Mouse (Mus musculus): Measurements from ENCODE around the gene Ang6. TPM values are rescaled to one million over a fixed set of nuclear protein-coding genes. Genes with fewer than 3 reads are reported as not detected.
"Not testable (repeated sequence)": the region's sequence is repeated elsewhere in the genome, so short reads cannot be mapped to it uniquely, and the experiment has no call there.

Ang6 gene
- polyA plus RNA-seq, 1 experiment from 2014 or later = not detected

GRCm38 (mm10) chr14:43953382-43953781, 48.7 kb downstream of the Ang6 start:
- H3K4me1 ChIP-seq; H3K4me3 ChIP-seq; H3K27me3 ChIP-seq (replicated peaks; ENCODE audit: low read depth, poor library complexity, severe bottlenecking); H3K27ac ChIP-seq (replicated peaks); H3K9me3 ChIP-seq; H3K36me3 ChIP-seq (replicated peaks); DNase-seq (ENCODE audit: low spot score): not testable (repeated sequence)
- 57% methylated on average over 2 of the region's 2 CpGs for WGBS

Other genes starting within 250 kb of the Ang6 start
- not detected in 2 replicates for gene Gm8180, start 217.5 kb downstream of the Ang6 start, polyA plus RNA-seq (2016; fragmentation: Nextera tagmentation; extraction: Ambion mirVana)
- gene Ear1, start 126.8 kb downstream of the Ang6 start, polyA plus RNA-seq (2016; fragmentation: Nextera tagmentation; extraction: Ambion mirVana) = not detected in 2 replicates
- not detected in 2 replicates for gene Ear10, start 78.7 kb downstream of the Ang6 start, polyA plus RNA-seq (2016; fragmentation: Nextera tagmentation; extraction: Ambion mirVana)
- 7.6 and 8.7 TPM in 2 replicates for gene Gm8113, start 76.9 kb downstream of the Ang6 start, polyA plus RNA-seq (2016; fragmentation: Nextera tagmentation; extraction: Ambion mirVana)
- gene Ang5, start 45.2 kb downstream of the Ang6 start, polyA plus RNA-seq (2016; fragmentation: Nextera tagmentation; extraction: Ambion mirVana) = not detected in 2 replicates
- gene Ear2, start 100.4 kb upstream of the Ang6 start, polyA plus RNA-seq (2016; fragmentation: Nextera tagmentation; extraction: Ambion mirVana) = not detected in 2 replicates
- gene Gm3327, start 121.6 kb upstream of the Ang6 start, polyA plus RNA-seq (2016; fragmentation: Nextera tagmentation; extraction: Ambion mirVana) = not detected in 2 replicates
- gene Gm8212, start 195.4 kb upstream of the Ang6 start, polyA plus RNA-seq (2016; fragmentation: Nextera tagmentation; extraction: Ambion mirVana) = not detected in 2 replicates
- gene 4930503E14Rik, start 211.0 kb upstream of the Ang6 start, polyA plus RNA-seq (2016; fragmentation: Nextera tagmentation; extraction: Ambion mirVana) = not detected in 2 replicates